Comparison of ENCODE assay signal across 19 mouse cellular contexts in the genomic region with DNA sequence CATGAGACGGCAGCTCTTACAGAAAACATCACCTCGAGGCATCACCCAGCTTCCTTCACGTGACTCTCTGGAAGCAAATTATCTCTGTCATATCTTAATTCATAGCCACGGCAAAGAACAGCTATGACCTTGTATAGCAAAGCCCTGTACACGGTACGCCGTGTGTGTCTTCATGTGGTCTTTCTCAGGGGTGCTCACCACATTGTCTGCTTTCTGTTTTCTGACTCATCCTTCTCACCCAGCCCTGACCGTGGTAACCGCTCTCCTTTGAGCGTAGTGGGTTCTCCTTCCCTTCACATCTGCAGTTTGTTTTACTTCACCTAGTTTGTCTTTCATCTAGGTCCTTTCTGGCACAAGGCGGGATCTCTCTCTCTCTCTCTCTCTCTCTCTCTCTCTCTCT. TPM values are rescaled to one million over a fixed set of nuclear protein-coding genes. Genes with fewer than 3 reads are reported as not detected.
DNase-seq lines count a peak whose midpoint lies in the region; ATAC-seq and TF ChIP-seq lines count a peak whose summit lies in the region.
"Had no signal": no experiment of that assay in that cellular context is flagged by ENCODE, and none has a peak within 500 bp of the region (broad histone marks: within the 10 kb centered on the region; RNA-seq: fewer than 3 reads in every experiment).

No protein-coding gene starts in this region.

- H3K27me3 ChIP-seq in intestine, postnatal 0 days (replicated peaks; ENCODE audit: control insufficient read depth, insufficient read depth, low read length): no peaks in the 10 kb centered on the region
- H3K27me3 ChIP-seq in intestine, embryonic 15.5 days (replicated peaks): no peaks in the 10 kb centered on the region
- H3K27me3 ChIP-seq in kidney, embryonic 15.5 days: no peaks in the 10 kb centered on the region
- H3K27me3 ChIP-seq: CH12.LX; forebrain, embryonic 15.5 days; limb, embryonic 12.5 days; neural tube, embryonic 12.5 days; stomach, embryonic 15.5 days had no signal

- no peak for TF ChIP-seq CTCF in intestine, postnatal 0 days (IDR thresholded peaks at IDR 0.05; ENCODE audit: low read depth)

- DNase-seq in thymus, postnatal 4 days: peak; percentile 43
- DNase-seq in cerebellum, postnatal 14 days: no peak
- DNase-seq: adrenal gland, adult 8-10 months; cerebellum, adult 18-20 months; kidney, postnatal 10 days; lung, postnatal 14 days; midbrain, embryonic 14.5 days had no signal

- peaks cover 6% of the 10 kb centered on the region; the same call in 1 of the 2 replicates for H3K36me3 ChIP-seq in intestine, postnatal 0 days (ENCODE audit: control insufficient read depth, insufficient read depth)
- peaks cover 6% of the 10 kb centered on the region for H3K36me3 ChIP-seq in intestine, embryonic 15.5 days
- no peaks in the 10 kb centered on the region for H3K36me3 ChIP-seq in macrophage (ENCODE audit: inconsistent target)
- peaks cover 57% of the 10 kb centered on the region for H3K36me3 ChIP-seq in kidney, embryonic 15.5 days

- H3K4me1 ChIP-seq in intestine, postnatal 0 days (replicated peaks; ENCODE audit: control insufficient read depth, insufficient read depth, low read length): peaks cover 8% of the 10 kb centered on the region; the same call in 1 of the 2 replicates
- peaks cover 26% of the 10 kb centered on the region for H3K4me1 ChIP-seq in intestine, embryonic 15.5 days (replicated peaks)
- peaks cover 27% of the 10 kb centered on the region for H3K4me1 ChIP-seq in kidney, embryonic 15.5 days
- H3K4me1 ChIP-seq: neural tube, embryonic 12.5 days had no signal

- H3K27ac ChIP-seq in intestine, postnatal 0 days (ENCODE audit: low read depth, low read length): peak overlapping the region; percentile 41
- H3K27ac ChIP-seq in intestine, embryonic 15.5 days: no peak overlapping the region
- peak overlapping the region; percentile 53 for H3K27ac ChIP-seq in macrophage
- H3K27ac ChIP-seq in kidney, embryonic 15.5 days: no peak overlapping the region
- H3K27ac ChIP-seq: forebrain, embryonic 15.5 days; limb, embryonic 12.5 days; liver, embryonic 14.5 days; neural tube, embryonic 12.5 days; stomach, embryonic 15.5 days had no signal

- no peak overlapping the region for H3K4me2 ChIP-seq in intestine, postnatal 0 days (replicated peaks; ENCODE audit: low read depth)
- H3K4me2 ChIP-seq in intestine, embryonic 15.5 days (replicated peaks): no peak overlapping the region
- H3K4me2 ChIP-seq in kidney, embryonic 15.5 days: no peak overlapping the region
- H3K4me2 ChIP-seq: forebrain, embryonic 15.5 days; limb, embryonic 12.5 days; neural tube, embryonic 12.5 days; stomach, embryonic 15.5 days had no signal

- no peaks in the 10 kb centered on the region for H3K9me3 ChIP-seq in intestine, postnatal 0 days (ENCODE audit: control insufficient read depth)
- no peaks in the 10 kb centered on the region for H3K9me3 ChIP-seq in intestine, embryonic 15.5 days
- H3K9me3 ChIP-seq in kidney, embryonic 15.5 days (replicated peaks): no peaks in the 10 kb centered on the region
- H3K9me3 ChIP-seq: forebrain, embryonic 15.5 days; limb, embryonic 12.5 days; neural tube, embryonic 12.5 days; stomach, embryonic 15.5 days had no signal

- whole genome bisulfite sequencing in intestine, postnatal 0 days: 83% methylated on average over 11 of the region's 11 CpGs
- WGBS in intestine, embryonic 15.5 days: 87% methylated on average over 11 of the region's 11 CpGs
- WGBS in macrophage (ENCODE audit: missing documents): 92% methylated on average over 11 of the region's 11 CpGs
- 91% methylated on average over 11 of the region's 11 CpGs for WGBS in kidney, embryonic 15.5 days

- no peak for ATAC-seq in intestine, postnatal 0 days
- no peak for ATAC-seq in intestine, embryonic 15.5 days
- ATAC-seq in CD4-positive, CD25-positive, alpha-beta regulatory T cell, adult 4 months: peak; percentile 86
- no peak for ATAC-seq in kidney, embryonic 15.5 days (replicated peaks; ENCODE audit: low FRiP score)
- ATAC-seq: forebrain, embryonic 15.5 days had no signal

- no peak overlapping the region for H3K9ac ChIP-seq in intestine, postnatal 0 days (ENCODE audit: low read depth, low read length)
- no peak overlapping the region for H3K9ac ChIP-seq in intestine, embryonic 15.5 days
- H3K9ac ChIP-seq in kidney, embryonic 15.5 days: no peak overlapping the region
- H3K9ac ChIP-seq: forebrain, embryonic 15.5 days; limb, embryonic 12.5 days; liver, embryonic 14.5 days; neural tube, embryonic 12.5 days; stomach, embryonic 15.5 days had no signal

- peaks cover 94% of the 10 kb centered on the region for H3K79me2 ChIP-seq in macrophage (ENCODE audit: inconsistent target)

- no peak overlapping the region for H3K4me3 ChIP-seq in intestine, postnatal 0 days (ENCODE audit: low read depth, low read length)
- no peak overlapping the region for H3K4me3 ChIP-seq in intestine, embryonic 15.5 days (replicated peaks)
- H3K4me3 ChIP-seq in macrophage (ENCODE audit: inconsistent target): no peak overlapping the region
- no peak overlapping the region for H3K4me3 ChIP-seq in kidney, embryonic 15.5 days (replicated peaks)
- H3K4me3 ChIP-seq: erythroblast, embryonic 14.5 days; forebrain, embryonic 15.5 days; limb, embryonic 12.5 days; neural tube, embryonic 12.5 days; stomach, embryonic 15.5 days had no signal

RNA-seq across cellular contexts. Expression of a gene that starts 10.3 kb away (rescaled TPM):
- 18.9 and 19.4 TPM in 2 replicates for polyA plus RNA-seq in intestine, postnatal 0 days (2015; fragmentation: Nextera tagmentation; extraction: Ambion mirVana)
- 14.3 and 15.1 TPM in 2 replicates for polyA plus RNA-seq in intestine, embryonic 15.5 days (2015; fragmentation: Nextera tagmentation; extraction: Ambion mirVana)
- polyA plus RNA-seq in CD4-positive, CD25-positive, alpha-beta regulatory T cell, adult 4 months (2017; shearing (Covaris generic)): 10 to 100 TPM; 24.6 to 24.7 TPM
- 1,000 to 10,000 TPM in 8 of 26 experiments, 100 to 1,000 TPM in 14, 10 to 100 TPM in 4; 36.2 to 1,811 (median 533) TPM for total RNA-seq in macrophage (2018; cell fraction: chromatin; rRNA removed)
- 1,000 to 10,000 TPM in 5 of 26 experiments, 100 to 1,000 TPM in 14, 10 to 100 TPM in 7; 20.0 to 1,690 (median 314) TPM for total RNA-seq in macrophage (2018; cell fraction: cytosol; rRNA removed)
- total RNA-seq in macrophage (2018; cell fraction: nucleus; rRNA removed): 1,000 to 10,000 TPM in 9 of 26 experiments, 100 to 1,000 TPM in 14, 10 to 100 TPM in 3; 28.6 to 2,287 (median 592) TPM
- 10.8 to 29.7 TPM (median 28.3 TPM) in 3 replicates for polyA plus RNA-seq in macrophage (2018)
- polyA plus RNA-seq in kidney, embryonic 15.5 days (2015; fragmentation: Nextera tagmentation; extraction: Ambion mirVana): 23.1 and 24.8 TPM in 2 replicates

RNA-seq across cellular contexts. Expression of a gene that starts 11.0 kb away (rescaled TPM):
- 48.6 TPM in 2 replicates for polyA plus RNA-seq in intestine, postnatal 0 days (2015; fragmentation: Nextera tagmentation; extraction: Ambion mirVana)
- polyA plus RNA-seq in intestine, embryonic 15.5 days (2015; fragmentation: Nextera tagmentation; extraction: Ambion mirVana): 97.0 and 100 TPM in 2 replicates
- polyA plus RNA-seq in CD4-positive, CD25-positive, alpha-beta regulatory T cell, adult 4 months (2017; shearing (Covaris generic)): 10 to 100 TPM; 37.2 to 77.2 TPM
- total RNA-seq in macrophage (2018; cell fraction: chromatin; rRNA removed): 100 to 1,000 TPM in 3 of 26 experiments, 10 to 100 TPM in 23; 27.2 to 136 (median 52.5) TPM
- total RNA-seq in macrophage (2018; cell fraction: cytosol; rRNA removed): 10 to 100 TPM; 35.4 to 59.1 (median 45.8) TPM
- total RNA-seq in macrophage (2018; cell fraction: nucleus; rRNA removed): 100 to 1,000 TPM in 3 of 26 experiments, 10 to 100 TPM in 23; 29.0 to 133 (median 49.8) TPM
- polyA plus RNA-seq in macrophage (2018): 37.4 to 133 TPM (median 109 TPM) in 3 replicates
- polyA plus RNA-seq in kidney, embryonic 15.5 days (2015; fragmentation: Nextera tagmentation; extraction: Ambion mirVana): 124 and 131 TPM in 2 replicates

Comparison
In these comparisons a context has a peak if more than half of its experiments do, and no peak if none do; other contexts are left out.
1. H3K27ac ChIP-seq: peak in intestine, postnatal 0 days (single experiment) and macrophage (single experiment); none in intestine, embryonic 15.5 days (single experiment) and kidney, embryonic 15.5 days (single experiment).